Mouse (Mus musculus) erythroblast, embryonic 14.5 days (primary cell): ENCODE results near the gene En1. TPM values are rescaled to one million over a fixed set of nuclear protein-coding genes. Genes with fewer than 3 reads are reported as not detected.

ENCODE experiments used
- H3K27me3 ChIP-seq: 2 replicates; pipeline ENCODE4 v1.6.1; 2012; ENCODE audit warnings: inconsistent platforms; ENCODE audit not compliant: control insufficient read depth
- H3K36me3 ChIP-seq: 2 replicates; pipeline ENCODE4 v1.6.1; 2012; ENCODE audit warnings: mild to moderate bottlenecking, inconsistent platforms; ENCODE audit not compliant: control insufficient read depth
- H3K4me1 ChIP-seq: 2 replicates; pipeline ENCODE4 v1.6.1; 2012; ENCODE audit warnings: inconsistent platforms; ENCODE audit not compliant: control insufficient read depth
- H3K4me3 ChIP-seq: replicated peaks from 2 replicates; pipeline ENCODE3; 2012; ENCODE audit warnings: moderate library complexity, mild to moderate bottlenecking, inconsistent platforms
- H3K9me3 ChIP-seq: 2 replicates; pipeline ENCODE4 v1.6.1; 2012; ENCODE audit warnings: low read length, inconsistent platforms, mixed read lengths; ENCODE audit not compliant: control insufficient read depth
- GATA1 ChIP-seq: IDR thresholded peaks from 2 replicates; pipeline ENCODE4 v1.6.1; 2012; ENCODE audit warnings: low read length, inconsistent platforms, mixed read lengths
- TAL1 ChIP-seq: IDR thresholded peaks from 3 replicates; pipeline ENCODE4 v1.6.1; 2012; ENCODE audit warnings: low read length, inconsistent platforms, mixed read lengths
- polyA plus RNA-seq: library from polyadenylated mRNA; stranded (reverse); fragments of >175 nt; gene quantifications from 2 replicates; pipeline ENCODE4 v1.2.3, GENCODE M21; 2012

En1 gene
- polyA plus RNA-seq, 1 experiment: not detected

DNA sequence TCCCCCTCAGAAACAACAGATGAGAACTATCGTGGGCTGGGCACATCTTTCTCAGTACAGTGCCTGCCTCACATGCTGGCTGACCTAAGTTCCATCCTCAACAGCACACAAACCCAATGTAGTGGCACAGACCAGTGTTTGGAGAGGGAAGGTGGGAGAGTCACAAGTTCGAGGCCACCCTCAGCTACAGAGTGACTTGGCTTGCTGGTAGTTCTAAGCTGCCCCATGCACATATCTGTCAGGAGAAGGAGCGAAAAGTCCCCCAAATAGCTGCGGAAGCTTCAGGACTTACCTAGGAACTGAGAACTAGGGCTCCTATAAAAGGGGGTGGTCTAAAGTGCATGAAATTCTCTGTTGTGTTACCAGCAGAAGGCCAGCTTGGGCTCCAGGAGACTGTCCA lies 14.3 kb upstream of the En1 start:
- H3K27me3 ChIP-seq: peaks cover 27% of the 10 kb centered on the region
- no peak for TF ChIP-seq TAL1
- no peak for TF ChIP-seq GATA1
- H3K36me3 ChIP-seq: no peaks in the 10 kb centered on the region
- no peaks in the 10 kb centered on the region for H3K9me3 ChIP-seq
- H3K4me1 ChIP-seq: no peaks in the 10 kb centered on the region; the same call in 1 of the 2 replicates
- no peak overlapping the region for H3K4me3 ChIP-seq

DNA sequence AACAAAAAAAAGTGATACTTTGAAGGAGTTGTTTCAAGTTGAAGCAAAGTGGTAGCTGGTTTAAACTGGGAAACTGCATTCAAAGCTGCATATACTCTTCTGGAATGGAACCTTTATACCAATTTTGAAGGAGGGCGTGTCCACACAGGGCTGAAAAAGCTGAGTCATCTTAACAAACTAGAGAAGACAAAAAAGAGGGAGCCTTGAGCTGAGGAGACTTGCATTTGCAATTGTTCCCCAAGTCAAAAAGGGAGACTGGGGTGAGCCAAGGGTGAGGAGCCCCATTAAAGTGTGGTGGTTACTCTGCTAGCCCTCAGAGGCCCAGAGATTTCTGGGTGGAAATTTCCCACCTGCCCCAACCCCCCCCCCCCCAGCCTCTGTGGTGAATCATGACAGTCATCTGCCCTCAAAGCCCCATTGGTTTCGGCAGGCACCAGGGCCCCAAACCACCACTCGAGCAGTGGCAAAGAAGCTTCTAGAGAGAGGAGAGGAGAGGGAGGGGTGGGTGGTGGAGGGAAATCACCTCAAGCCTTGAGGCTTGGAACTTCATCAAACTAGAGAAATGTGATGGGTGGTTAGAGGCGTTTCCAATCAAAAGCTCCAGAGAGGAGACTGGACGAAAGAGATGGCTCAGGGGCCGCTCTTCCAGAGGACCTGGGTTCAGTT lies 13.7 kb upstream of the En1 start:
- Histone ChIP-seq H3K27me3 (peaks cover 33% of the 10 kb centered on the region), H3K4me3 (no peak overlapping the region), H3K9me3 (no peaks in the 10 kb centered on the region), H3K4me1 (no peaks in the 10 kb centered on the region; the same call in 1 of the 2 replicates), H3K36me3 (no peaks in the 10 kb centered on the region)
- TF ChIP-seq TAL1: no peak
- TF ChIP-seq GATA1: no peak

DNA sequence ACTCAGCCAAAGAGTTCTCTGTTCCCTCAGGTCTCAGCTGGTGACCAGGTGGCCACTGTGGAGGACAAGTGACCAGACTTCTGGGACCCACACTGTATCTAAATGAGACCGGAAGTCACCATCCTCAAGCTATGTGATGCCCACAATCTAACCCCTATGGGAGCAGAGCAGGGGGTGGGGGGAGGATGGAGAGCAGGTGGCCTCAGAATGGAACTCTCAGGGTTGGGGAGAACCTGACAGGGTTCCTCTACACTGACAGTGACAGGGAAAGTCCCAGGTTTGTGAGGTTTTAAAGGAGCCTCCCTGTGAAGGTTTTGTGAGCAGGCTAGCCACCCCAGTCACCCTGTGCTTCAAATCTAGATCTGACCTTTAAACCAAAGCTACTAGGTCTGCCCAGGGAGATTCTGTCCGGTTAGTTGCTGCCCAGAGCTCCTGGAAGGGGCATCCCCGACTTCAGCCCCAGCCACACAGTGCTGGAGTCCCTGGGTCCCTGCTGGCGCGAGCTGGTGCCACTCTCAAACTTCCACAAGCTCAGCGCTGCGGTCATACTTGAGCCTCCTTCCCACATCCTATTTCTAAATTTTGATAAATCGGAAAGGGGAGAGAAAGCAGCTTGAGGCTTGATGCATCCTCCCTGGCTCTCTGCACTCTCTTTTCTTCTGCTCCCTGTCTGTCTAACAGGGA lies 8.8 kb upstream of the En1 start:
- H3K36me3 ChIP-seq: no peaks in the 10 kb centered on the region
- TF ChIP-seq TAL1 (no peak), GATA1 (no peak)
- no peaks in the 10 kb centered on the region for H3K9me3 ChIP-seq
- peaks cover 81% of the 10 kb centered on the region for H3K27me3 ChIP-seq
- no peaks in the 10 kb centered on the region for H3K4me1 ChIP-seq
- H3K4me3 ChIP-seq: no peak overlapping the region

DNA sequence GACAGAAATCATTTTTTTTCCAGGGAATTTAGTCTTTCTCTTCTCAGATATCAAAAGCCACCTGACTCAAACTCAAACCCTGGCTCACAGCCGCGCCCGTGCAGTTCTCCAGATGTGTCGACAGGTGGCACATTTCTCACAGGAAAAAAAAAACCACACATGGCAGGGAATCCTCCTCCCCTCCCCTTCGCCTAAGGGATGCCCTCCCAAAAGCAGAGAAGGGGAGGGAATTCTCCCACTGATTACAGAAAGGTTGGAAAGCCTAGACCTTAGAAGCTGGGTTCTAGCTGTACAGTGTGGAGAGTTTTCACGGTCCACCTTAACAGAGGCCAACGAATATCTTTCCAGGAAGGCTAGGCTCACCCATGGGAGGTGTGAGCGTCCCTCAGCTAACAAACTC lies 7.6 kb upstream of the En1 start:
- no peaks in the 10 kb centered on the region for H3K4me1 ChIP-seq
- H3K36me3 ChIP-seq: no peaks in the 10 kb centered on the region
- no peak for TF ChIP-seq GATA1
- no peak for TF ChIP-seq TAL1
- H3K27me3 ChIP-seq: peaks cover 94% of the 10 kb centered on the region
- no peaks in the 10 kb centered on the region for H3K9me3 ChIP-seq
- no peak overlapping the region for H3K4me3 ChIP-seq

DNA sequence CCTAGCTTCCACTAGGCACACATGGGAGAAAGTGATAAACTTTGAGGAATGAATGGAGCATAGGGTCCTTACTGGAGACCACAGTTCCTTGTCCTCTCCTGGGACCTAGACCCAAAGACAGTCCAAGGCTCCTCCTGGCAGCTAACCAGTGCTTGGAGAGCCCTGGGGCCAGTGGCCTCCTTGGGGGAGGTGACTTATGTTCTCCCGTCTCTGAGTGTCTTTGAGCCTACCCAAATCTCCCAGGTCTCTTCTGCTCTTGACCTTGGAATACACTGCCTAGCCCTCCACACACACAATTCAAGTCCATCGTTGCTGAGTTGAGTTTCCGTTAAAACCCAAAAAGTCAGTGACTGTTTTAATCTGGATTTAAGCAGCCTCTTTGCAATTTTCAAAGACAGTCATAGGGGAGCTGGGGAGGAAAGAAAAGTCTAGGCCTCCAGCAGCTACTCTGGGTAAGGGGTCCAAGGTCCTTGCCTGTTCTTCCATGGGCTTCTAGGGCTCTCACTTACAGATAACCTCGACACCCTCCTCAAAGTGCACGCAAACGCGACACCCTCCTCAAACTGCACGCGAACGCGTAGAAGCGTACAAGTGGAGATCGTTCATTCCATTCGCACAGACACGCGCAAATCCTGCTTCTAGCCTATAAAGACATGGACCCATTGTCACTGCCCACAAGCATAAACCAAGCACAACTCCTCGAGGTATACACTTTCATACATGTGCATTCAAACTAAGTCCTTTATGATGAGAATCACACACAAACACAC lies 6.6 kb upstream of the En1 start:
- Histone ChIP-seq H3K4me3 (no peak overlapping the region), H3K4me1 (no peaks in the 10 kb centered on the region), H3K36me3 (no peaks in the 10 kb centered on the region), H3K27me3 (peaks cover 98% of the 10 kb centered on the region), H3K9me3 (no peaks in the 10 kb centered on the region)
- TF ChIP-seq TAL1 (no peak), GATA1 (no peak)

DNA sequence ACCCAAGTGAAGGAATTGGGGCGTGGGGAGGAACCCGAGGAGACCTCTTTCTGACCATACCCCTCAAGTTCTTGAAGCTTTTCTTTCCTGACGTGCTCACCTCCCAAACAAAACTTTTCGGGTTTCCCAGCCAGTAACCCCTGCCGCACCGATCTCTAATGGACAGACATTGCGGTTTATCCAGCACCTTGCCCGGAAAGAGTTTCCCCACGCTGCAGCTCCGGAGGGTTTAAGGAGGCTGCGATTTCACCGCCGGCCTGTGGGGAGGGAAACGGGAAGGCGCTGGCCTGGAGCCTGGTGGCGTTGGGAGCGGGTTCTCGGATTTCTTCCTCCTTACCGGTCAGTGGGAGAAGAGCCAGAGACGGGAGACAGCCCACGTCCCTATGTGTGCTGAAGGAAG lies 5.9 kb upstream of the En1 start:
- Histone ChIP-seq H3K27me3 (peaks cover 98% of the 10 kb centered on the region), H3K9me3 (peaks cover under 1% of the 10 kb centered on the region; the same call in 1 of the 2 replicates), H3K36me3 (no peaks in the 10 kb centered on the region), H3K4me3 (no peak overlapping the region), H3K4me1 (no peaks in the 10 kb centered on the region)
- no peak for TF ChIP-seq GATA1

DNA sequence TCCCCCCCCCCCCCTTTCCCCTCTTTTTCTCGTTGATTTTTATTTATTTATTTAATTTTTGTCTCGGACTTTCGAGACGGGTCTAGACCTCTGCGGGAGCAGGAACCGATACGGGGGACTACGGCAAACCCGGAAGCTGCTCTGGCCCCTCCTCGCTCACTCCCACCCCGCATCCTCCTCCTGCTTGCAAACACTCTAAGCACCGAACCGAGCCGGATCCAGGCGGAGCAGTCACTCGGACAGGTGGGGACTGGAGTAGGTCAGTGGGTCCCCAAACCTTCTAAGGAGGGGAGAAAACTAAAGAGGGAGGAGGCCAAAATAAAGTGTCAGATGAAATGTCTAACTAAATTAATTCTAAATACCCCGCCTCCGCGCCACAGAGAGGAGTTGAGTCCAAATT lies 5.4 kb upstream of the En1 start:
- no peak for TF ChIP-seq TAL1
- TF ChIP-seq GATA1: no peak
- peaks cover 2% of the 10 kb centered on the region; the same call in 1 of the 2 replicates for H3K9me3 ChIP-seq
- H3K4me3 ChIP-seq: no peak overlapping the region
- peaks cover 100% of the 10 kb centered on the region for H3K27me3 ChIP-seq
- no peaks in the 10 kb centered on the region for H3K36me3 ChIP-seq
- no peaks in the 10 kb centered on the region for H3K4me1 ChIP-seq

DNA sequence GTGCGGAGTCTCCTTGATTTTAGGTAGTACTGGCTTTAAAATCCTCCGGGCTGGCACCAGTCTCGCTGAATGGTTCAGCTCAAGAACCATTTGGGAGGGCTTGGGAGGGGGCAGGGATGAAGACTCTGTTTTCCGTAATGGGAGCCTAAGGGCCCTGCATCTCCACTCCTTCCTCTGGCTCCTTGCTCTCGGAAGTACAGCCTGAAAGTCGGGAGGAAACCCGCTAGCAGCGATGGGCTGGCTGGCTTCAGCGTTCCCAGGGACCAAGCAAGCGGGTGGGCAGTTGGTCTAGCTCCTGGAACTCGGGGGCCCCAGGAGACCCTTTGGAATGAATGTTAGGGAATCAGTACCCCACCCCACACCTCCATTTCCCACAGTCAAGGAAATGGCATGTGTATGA lies 4.9 kb upstream of the En1 start:
- H3K4me1 ChIP-seq: no peaks in the 10 kb centered on the region
- no peaks in the 10 kb centered on the region for H3K36me3 ChIP-seq
- no peak overlapping the region for H3K4me3 ChIP-seq
- H3K9me3 ChIP-seq: peaks cover 2% of the 10 kb centered on the region; the same call in 1 of the 2 replicates
- peaks cover 100% of the 10 kb centered on the region for H3K27me3 ChIP-seq
- TF ChIP-seq TAL1: no peak
- no peak for TF ChIP-seq GATA1
